Mouse (Mus musculus) lung, embryonic 14.5 days (tissue): ENCODE measurements around the gene Mical3. TPM values are rescaled to one million over a fixed set of nuclear protein-coding genes. Genes with fewer than 3 reads are reported as not detected.

ENCODE experiments used
- ATAC-seq: fragments of 200-750 bp; cut with Nextera tagmentation; 2 replicates; pipeline ENCODE4 v1.8.0; 2017; ENCODE audit warnings: mild to moderate bottlenecking, moderate TSS enrichment, moderate library complexity; ENCODE audit not compliant: insufficient read depth
- DNase-seq: peaks from one replicate; pipeline ENCODE4 v3.0.0-alpha.2; 2015
- H3K27ac ChIP-seq: fragments of 300-500 bp; sonication (generic); 2 replicates; pipeline ENCODE4 v1.5.1; 2014; ENCODE audit warnings: low read depth, mild to moderate bottlenecking, moderate library complexity
- H3K27me3 ChIP-seq: fragments of 300-500 bp; sonication (generic); 2 replicates; pipeline ENCODE4 v1.6.1; 2014; ENCODE audit warnings: low read length, control low read depth; ENCODE audit not compliant: insufficient read depth
- H3K36me3 ChIP-seq: fragments of 300-500 bp; sonication (generic); 2 replicates; pipeline ENCODE4 v1.6.1; 2014; ENCODE audit warnings: control low read depth; ENCODE audit not compliant: insufficient read depth
- H3K4me1 ChIP-seq: fragments of 300-500 bp; sonication (generic); 2 replicates; pipeline ENCODE4 v1.6.1; 2014; ENCODE audit warnings: antibody characterized with exemption, control low read depth; ENCODE audit not compliant: insufficient read depth
- H3K4me2 ChIP-seq: fragments of 300-500 bp; sonication (generic); 2 replicates; pipeline ENCODE4 v1.6.1; 2014; ENCODE audit warnings: mild to moderate bottlenecking
- H3K4me3 ChIP-seq: fragments of 300-500 bp; sonication (generic); 2 replicates; pipeline ENCODE4 v1.5.1; 2014; ENCODE audit warnings: low read depth, low read length
- H3K9ac ChIP-seq: fragments of 300-500 bp; sonication (generic); 2 replicates; pipeline ENCODE4 v1.6.1; 2014
- H3K9me3 ChIP-seq: fragments of 300-500 bp; sonication (generic); 2 replicates; pipeline ENCODE4 v1.6.1; 2016; ENCODE audit warnings: low read depth, low read length, control low read depth
- CTCF ChIP-seq: IDR thresholded peaks from 2 replicates; pipeline ENCODE4 v1.5.1; 2016; ENCODE audit warnings: antibody characterized with exemption, low read depth
- WGBS: fragments of 180-500 bp; shearing (Covaris S2); extraction: QIAGEN DNeasy Blood & Tissue Kit; methylation state at CpG from one replicate; pipeline ENCODE4 v1.1.7; 2014; 5-methylcytosine and 5-hydroxymethylcytosine counted together
- polyA plus RNA-seq: library from polyadenylated mRNA; unstranded; fragments of >200 nt; fragmentation: Nextera tagmentation; extraction: Ambion mirVana; gene quantifications from 2 replicates; pipeline ENCODE4 v1.2.1, GENCODE M21; 2014

The Mical3 gene
- polyA plus RNA-seq, 1 experiment from 2014 or later = 27.0 TPM

GRCm38 (mm10) chr6:120982314-120982713 is 148.5 kb downstream of the Mical3 start:
- no peak overlapping the region for H3K4me2 ChIP-seq
- H3K4me1 ChIP-seq = peaks cover 13% of the 10 kb centered on the region
- no peak for TF ChIP-seq CTCF
- no peak overlapping the region for H3K27ac ChIP-seq
- H3K9ac ChIP-seq = no peak overlapping the region
- ATAC-seq (no peak), DNase-seq (no peak)
- no peaks in the 10 kb centered on the region for H3K27me3 ChIP-seq
- H3K9me3 ChIP-seq = no peaks in the 10 kb centered on the region
- H3K36me3 ChIP-seq = peaks cover 47% of the 10 kb centered on the region
- H3K4me3 ChIP-seq = no peak overlapping the region
- 92% methylated on average over 13 of the region's 13 CpGs for WGBS

GRCm38 (mm10) chr6:120981537-120981936 is 149.3 kb downstream of the Mical3 start:
- Histone ChIP-seq H3K27me3 (no peaks in the 10 kb centered on the region), H3K9ac (no peak overlapping the region), H3K9me3 (no peaks in the 10 kb centered on the region), H3K4me2 (no peak overlapping the region), H3K4me3 (no peak overlapping the region), H3K36me3 (peaks cover 44% of the 10 kb centered on the region), H3K27ac (no peak overlapping the region), H3K4me1 (peaks cover 13% of the 10 kb centered on the region)
- WGBS = 55% methylated on average over 6 of the region's 6 CpGs
- no peak for ATAC-seq
- peak; percentile 67 for TF ChIP-seq CTCF
- peak; percentile 65 for DNase-seq

DNA sequence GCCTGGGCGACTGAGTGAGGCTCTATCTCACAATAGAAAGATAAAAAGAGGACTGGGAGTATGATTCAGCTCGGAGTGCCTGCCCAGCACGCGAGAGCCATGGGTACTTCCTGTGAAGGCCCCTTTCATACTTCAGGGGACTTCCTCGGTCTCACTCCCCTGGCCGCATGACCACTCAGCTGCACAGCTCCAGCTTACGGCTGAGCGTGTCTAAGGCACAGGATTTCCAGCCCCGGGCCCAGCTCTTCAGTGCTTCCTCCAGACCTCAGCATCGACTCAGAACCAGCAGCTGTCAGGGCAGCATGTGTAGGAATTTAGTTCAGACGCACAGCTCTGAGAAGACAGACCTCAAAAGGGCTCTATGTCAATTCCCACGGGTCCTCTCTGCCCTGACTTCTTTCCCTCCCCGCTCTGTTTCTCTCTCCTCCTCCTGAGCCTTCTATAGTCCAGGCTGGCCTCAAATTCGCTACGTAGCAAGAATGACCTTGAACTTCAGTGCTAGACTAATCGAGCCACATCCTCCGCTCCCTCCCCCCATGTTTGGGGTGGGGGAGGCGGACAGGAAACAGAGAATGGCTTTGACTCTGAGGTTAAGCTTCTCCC is 152.7 kb downstream of the Mical3 start:
- peak; percentile 45 for ATAC-seq
- H3K9ac ChIP-seq = no peak overlapping the region
- H3K36me3 ChIP-seq = peaks cover 32% of the 10 kb centered on the region
- WGBS = 42% methylated on average over 18 of the region's 18 CpGs
- DNase-seq = peak; percentile 73
- H3K4me2 ChIP-seq = no peak overlapping the region
- no peak for TF ChIP-seq CTCF
- peak overlapping the region; percentile 75 for H3K27ac ChIP-seq
- H3K9me3 ChIP-seq = no peaks in the 10 kb centered on the region
- peaks cover 13% of the 10 kb centered on the region for H3K4me1 ChIP-seq
- H3K27me3 ChIP-seq = no peaks in the 10 kb centered on the region
- H3K4me3 ChIP-seq = no peak overlapping the region

- no peak for TF ChIP-seq CTCF
- WGBS = 59% methylated on average over 11 of the region's 11 CpGs
- peak; percentile 61 for DNase-seq
- peaks cover 13% of the 10 kb centered on the region for H3K4me1 ChIP-seq
- no peak overlapping the region for H3K4me3 ChIP-seq
- no peak overlapping the region for H3K27ac ChIP-seq
- H3K27me3 ChIP-seq = no peaks in the 10 kb centered on the region
- H3K36me3 ChIP-seq = peaks cover 34% of the 10 kb centered on the region
- ATAC-seq = peak; percentile 64; the same call in 1 of the 2 replicates
- no peak overlapping the region for H3K9ac ChIP-seq
- no peaks in the 10 kb centered on the region for H3K9me3 ChIP-seq
- H3K4me2 ChIP-seq = no peak overlapping the region
These were observed 153.8 kb downstream of the Mical3 start for GRCm38 (mm10) chr6:120976991-120977390.

DNA sequence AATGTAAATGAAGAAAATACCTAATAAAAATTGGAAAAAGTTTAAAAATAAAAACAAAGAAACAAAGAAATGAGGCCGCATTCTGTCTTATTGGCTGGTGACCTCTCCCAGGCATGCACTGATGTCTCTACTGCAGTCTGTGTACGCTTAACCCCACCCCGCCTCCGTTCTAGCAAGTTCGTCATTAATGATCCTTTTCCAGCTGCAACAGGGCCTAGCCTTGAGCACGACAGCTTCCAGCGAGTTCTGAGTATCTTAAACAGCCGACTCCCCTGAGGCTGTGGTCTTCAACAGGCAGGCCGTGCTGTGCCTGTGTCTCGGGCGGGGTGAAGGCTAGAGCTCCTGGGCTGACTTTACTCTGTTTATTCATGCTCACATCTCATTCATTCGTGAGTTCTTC is 154.7 kb downstream of the Mical3 start:
- no peak for DNase-seq
- H3K4me1 ChIP-seq = peaks cover 13% of the 10 kb centered on the region
- no peaks in the 10 kb centered on the region for H3K27me3 ChIP-seq
- WGBS = 62% methylated on average over 12 of the region's 12 CpGs
- H3K4me3 ChIP-seq = no peak overlapping the region
- no peak overlapping the region for H3K27ac ChIP-seq
- H3K9ac ChIP-seq = no peak overlapping the region
- H3K9me3 ChIP-seq = no peaks in the 10 kb centered on the region
- no peak for ATAC-seq
- H3K4me2 ChIP-seq = no peak overlapping the region
- H3K36me3 ChIP-seq = peaks cover 29% of the 10 kb centered on the region
- TF ChIP-seq CTCF = no peak

DNA sequence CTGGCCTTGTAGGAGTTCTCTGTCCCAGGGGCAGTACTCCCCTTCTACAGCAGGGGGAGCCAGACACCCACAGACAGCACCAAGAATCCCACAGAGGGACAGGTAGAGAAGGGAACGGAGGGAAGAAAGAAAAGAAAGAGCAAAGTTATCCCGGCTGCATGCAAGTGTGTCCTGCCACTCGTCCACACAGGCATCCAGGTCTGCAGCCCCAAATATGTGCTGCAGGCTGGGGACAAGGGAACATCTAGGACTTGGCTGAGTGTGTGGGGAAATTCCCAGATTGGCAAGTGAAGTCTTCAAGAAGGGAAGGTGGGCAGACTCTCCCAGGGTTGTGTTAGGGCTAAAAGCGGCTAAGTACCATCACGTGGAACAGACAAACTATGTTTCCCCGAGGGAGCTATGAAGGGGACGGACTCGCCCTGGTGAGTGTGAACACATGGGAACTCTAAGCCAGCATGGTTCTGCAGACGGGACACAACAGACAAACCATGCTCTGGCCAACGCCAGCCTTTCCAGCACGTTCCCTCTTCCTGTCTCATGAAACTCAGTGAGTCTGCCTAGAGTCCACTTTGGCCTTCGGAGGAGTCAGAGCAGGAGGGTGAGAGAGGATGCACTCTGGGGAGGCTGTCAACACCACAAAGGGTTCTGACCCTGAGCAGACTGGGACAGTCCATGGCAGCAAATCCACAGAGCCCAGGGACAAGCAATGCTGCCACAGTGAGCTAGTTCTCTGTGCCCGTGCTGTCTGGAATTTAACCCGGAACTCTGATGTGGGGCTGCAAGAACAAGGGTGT is 158.8 kb downstream of the Mical3 start:
- WGBS = 59% methylated on average over 14 of the region's 14 CpGs
- ATAC-seq = peak; percentile 73
- H3K9me3 ChIP-seq = no peaks in the 10 kb centered on the region
- H3K9ac ChIP-seq = no peak overlapping the region
- H3K4me3 ChIP-seq = no peak overlapping the region
- peaks cover 32% of the 10 kb centered on the region; the same call in 1 of the 2 replicates for H3K36me3 ChIP-seq
- H3K4me1 ChIP-seq = no peaks in the 10 kb centered on the region
- TF ChIP-seq CTCF = peak; percentile 99
- no peak overlapping the region for H3K27ac ChIP-seq
- no peak overlapping the region for H3K4me2 ChIP-seq
- H3K27me3 ChIP-seq = no peaks in the 10 kb centered on the region
- peak; percentile 85 for DNase-seq
